Mouse (Mus musculus): Measurements from ENCODE around the gene Larp1.

GRCm38 (mm10) chr11:57986861-57987260, 22.0 kb upstream of the Larp1 start:
- TF ChIP-seq CTCF (IDR thresholded peaks at IDR 0.05; ENCODE audit: low read depth) (no peak), EP300 (IDR thresholded peaks at IDR 0.05; ENCODE audit: low read depth) (no peak)

Measured in liver, postnatal 0 days (tissue).